Mouse (Mus musculus) kidney, postnatal 36 days (tissue): ENCODE results near the gene Dtd2.
A peak's percentile ranks its signal among the peaks of the same experiment; 100 is the strongest.

Source experiments
- DNase-seq, 2 experiments: peaks; one replicate each; pipeline ENCODE4 v3.0.0; 2021 to 2022; ENCODE audit warnings: mixed read lengths in 2 of 2

The Dtd2 gene

DNA sequence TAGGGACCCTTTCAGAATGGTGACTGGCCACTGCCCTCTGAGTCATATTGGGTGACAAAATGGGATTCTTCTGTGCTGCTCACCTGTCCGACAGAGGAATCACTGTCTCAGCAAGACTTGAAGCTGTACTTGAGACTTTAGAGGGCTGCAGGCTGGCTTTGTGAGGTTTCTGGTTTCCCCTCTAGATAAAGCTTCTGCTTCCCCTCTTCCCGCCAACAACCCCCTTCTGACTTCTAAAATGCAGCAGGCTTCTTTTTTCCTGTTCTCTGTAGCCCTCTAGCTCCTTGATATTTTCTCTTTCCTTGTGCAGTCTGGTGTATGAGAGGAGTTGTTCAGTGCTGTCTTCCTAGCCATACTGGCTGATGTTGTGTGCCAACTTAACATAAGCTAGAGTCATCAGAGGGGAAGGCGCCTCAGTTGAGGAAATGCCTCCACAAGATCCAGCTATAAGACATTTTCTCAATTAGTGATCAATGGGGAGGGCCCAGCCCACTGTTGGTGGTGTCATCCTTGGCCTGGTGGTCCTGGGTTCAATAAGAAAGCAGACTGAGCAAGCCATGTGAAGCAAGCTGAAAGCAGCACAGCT lies 21.0 kb downstream of the Dtd2 start:
- no peak for DNase-seq

- DNase-seq: no peak
Measured at GRCm38 (mm10) chr12:51983625-51984024, 22.7 kb downstream of the Dtd2 start.

GRCm38 (mm10) chr12:51976531-51976930 lies 29.8 kb downstream of the Dtd2 start:
- no peak for DNase-seq

DNA sequence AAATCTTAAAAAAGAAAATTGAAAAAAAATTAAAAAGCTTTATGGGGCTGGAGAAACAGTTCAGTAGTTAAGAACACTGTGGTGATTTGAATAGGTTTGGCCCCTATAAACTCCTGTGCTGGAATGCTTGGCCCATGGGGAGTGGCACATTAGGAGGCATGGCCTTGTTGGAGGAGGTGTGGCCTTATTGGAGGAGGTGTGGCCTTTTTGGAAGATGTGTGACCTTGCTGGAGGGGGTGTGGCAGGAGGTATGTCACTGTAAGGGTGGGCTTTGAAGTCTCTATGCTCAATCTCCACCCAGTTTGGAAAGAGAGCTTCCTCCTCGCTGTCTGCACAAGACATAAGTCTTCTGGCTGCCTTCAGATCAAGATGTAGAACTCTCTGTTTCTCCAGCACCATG lies 31.9 kb downstream of the Dtd2 start:
- DNase-seq: no peak

- peak; percentile 11 to 15 for DNase-seq
Measured at GRCm38 (mm10) chr12:51972269-51973065, 33.8 kb downstream of the Dtd2 start.

GRCm38 (mm10) chr12:51971070-51971664 lies 35.1 kb downstream of the Dtd2 start, which contains the start of gene Heatr5a:
TSS of gene Heatr5a (minus strand) at chr12:51971321.
- DNase-seq: peak; percentile 93 to 96

GRCm38 (mm10) chr12:51970352-51971069 lies 35.8 kb downstream of the Dtd2 start:
- DNase-seq: peak; percentile 25 to 62

- DNase-seq: no peak
Measured at GRCm38 (mm10) chr12:51969876-51970275, 36.4 kb downstream of the Dtd2 start.

DNA sequence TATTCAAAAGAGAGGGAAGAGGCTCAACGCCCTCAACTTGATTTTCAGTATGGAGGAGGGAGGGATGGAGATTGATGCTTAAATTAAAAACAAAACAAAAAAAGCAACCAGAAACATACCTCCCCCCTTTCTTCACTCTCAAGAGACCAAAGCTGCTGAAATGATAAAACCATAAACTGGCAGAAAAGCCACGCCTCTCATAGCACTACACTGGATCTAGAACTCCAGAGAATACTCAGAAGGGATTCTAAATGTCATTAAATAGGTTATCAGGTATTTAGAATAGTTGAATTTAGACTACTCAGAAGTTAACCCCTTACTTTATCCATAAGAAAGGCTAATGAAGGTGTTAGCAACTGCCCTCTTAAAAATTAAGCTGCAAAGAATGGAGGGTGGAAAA lies 37.2 kb downstream of the Dtd2 start:
- DNase-seq: no peak

GRCm38 (mm10) chr12:51967915-51968595 lies 38.2 kb downstream of the Dtd2 start:
- DNase-seq: no peak

DNA sequence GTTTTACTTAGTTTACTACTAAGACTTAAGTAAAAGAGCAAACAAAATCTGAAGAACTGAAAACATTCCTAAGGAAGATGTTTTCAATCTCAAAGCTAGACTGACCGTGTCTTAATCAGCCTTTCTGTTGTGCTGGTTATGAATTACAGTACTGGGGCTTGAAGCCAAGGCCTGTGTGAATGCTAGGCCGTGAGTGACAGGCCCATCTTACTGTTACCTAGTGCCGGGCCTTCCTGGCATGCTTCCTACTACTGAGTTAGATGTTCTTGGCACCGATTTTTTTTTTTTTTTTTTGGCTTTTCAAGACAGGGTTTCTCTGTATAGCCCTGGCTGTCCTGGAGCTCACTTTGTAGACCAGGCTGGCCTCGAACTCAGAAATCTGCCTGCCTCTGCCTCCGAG lies 48.7 kb downstream of the Dtd2 start:
- DNase-seq: peak in 1 of 2 experiments; percentile 33

GRCm38 (mm10) chr12:51952309-51952708 lies 54.0 kb downstream of the Dtd2 start:
- no peak for DNase-seq

GRCm38 (mm10) chr12:51947498-51947945 lies 58.8 kb downstream of the Dtd2 start:
- peak; percentile 5 to 26 for DNase-seq

DNA sequence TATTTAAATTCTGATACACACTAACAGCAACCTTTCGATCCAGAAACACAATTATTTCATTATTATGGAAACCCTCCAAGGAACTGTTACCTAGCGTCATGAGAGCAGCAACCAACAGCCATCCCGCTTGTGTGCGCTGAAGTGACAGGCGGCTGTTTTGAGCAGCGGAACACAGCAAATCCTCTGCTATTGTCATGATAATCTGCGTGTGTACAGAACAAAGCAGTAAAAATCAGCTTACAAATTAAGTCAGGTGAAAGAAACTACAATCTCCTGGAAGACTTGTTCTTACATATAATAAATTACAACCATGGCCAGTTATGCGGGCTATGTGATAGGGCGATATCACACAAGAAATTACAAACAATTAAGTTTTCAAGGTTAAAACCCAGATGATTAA lies 61.0 kb downstream of the Dtd2 start:
- no peak for DNase-seq

DNA sequence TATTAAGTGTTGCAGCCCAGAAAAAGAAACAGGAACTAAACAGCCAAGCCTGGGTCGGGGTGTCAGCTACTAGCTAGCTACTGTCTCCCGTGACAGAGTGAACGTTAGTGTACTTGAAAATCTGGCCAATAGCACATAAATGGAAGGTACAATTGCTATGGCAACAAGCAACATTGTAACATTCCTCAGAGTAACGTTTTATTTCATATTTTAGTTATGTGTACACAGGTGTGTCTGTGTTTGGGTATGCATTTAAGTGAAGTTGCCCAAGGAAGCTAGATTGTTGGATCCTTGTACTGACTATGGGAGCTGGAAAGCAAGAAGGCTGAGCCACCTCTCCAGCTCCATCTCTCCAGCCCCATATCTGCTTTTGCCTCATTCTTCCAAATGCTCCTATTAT lies 66.5 kb downstream of the Dtd2 start:
- DNase-seq: no peak
